Mouse (Mus musculus) naive thymus-derived CD4-positive, alpha-beta T cell, adult 2 months (primary cell): ENCODE measurements around the gene Rere.
"Not testable (repeated sequence)": the region's sequence is repeated elsewhere in the genome, so short reads cannot be mapped to it uniquely, and the experiment has no call there.

ENCODE experiments used
- DNase-seq: peaks from one replicate; pipeline ENCODE4 v3.0.0-alpha.2; 2011; ENCODE audit warnings: low read depth

The Rere gene

DNA sequence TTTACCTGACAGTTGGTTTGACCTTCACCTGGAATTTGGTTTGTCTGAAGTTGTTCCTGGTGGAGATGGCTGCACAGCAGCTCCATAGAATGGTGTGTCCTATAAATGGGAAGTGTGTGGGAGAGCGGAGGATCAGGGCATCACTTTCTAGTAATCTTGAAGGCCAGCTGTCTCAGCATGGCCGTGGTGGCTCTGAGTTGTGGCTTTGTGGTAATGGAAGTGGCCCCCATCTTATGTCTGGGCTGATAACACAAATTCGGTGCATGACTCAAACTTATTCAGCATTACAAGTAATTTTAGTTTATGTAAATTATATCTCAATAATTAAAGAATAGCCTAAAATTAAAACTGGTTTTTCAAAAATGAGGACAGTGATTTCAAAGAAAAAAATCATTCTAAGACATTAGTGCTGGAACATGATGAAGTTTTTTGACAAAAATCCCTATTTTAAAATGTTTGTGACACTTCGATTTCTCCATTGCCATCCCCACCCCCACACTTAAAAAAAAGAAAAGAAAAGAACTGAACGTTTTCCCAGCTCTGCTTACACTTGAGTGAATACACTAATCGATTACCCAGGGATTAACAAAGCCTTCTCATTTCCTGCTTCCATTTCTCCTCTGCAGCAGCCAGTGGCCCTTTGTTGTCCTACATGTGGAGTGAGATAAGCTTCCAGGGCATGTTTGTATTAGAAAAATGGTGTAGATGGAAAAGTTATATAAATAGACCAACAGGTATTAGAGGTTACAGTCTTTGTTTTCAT is 180.2 kb downstream of the Rere start:
- DNase-seq, result no peak

DNA sequence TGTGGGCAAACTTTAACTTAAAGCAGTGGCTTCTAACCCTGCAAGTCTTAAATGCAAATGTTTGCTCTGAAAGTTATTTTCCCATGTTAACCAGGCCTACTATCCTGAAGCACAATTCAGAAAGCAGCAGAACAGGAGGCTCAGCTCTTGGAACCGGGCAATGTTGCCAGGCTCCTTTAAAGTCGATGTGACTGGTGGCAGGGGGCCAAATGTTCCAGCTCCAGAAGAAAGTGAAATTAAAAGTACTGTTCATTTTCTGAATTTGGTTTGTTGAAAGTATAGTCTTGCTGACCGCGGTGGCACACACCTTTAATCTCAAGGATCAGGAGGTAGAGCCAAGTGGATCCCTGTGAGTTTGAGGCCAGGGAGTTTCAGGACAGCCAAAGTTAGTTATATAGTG is 180.9 kb downstream of the Rere start:
- DNase-seq, result no peak

DNA sequence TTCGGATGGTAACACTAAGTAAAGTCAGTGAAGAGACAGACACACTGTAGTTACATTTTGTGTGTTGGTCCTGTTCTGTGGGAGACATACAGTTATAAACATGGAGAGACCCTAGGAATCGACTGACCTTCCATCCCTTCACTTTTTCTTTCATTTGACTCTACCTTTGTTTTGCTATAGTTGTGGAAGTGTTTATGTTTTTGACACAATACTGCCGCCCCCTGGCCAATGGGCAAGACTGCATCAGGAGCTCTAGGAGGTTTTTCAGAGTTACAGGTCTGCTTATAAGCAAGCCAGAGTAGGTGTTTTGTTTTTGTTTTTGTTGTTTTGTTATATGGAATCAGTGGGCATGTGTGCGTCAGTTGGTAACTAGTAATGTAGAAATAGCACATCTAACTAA is 184.3 kb downstream of the Rere start:
- DNase-seq, result peak; percentile 85

DNA sequence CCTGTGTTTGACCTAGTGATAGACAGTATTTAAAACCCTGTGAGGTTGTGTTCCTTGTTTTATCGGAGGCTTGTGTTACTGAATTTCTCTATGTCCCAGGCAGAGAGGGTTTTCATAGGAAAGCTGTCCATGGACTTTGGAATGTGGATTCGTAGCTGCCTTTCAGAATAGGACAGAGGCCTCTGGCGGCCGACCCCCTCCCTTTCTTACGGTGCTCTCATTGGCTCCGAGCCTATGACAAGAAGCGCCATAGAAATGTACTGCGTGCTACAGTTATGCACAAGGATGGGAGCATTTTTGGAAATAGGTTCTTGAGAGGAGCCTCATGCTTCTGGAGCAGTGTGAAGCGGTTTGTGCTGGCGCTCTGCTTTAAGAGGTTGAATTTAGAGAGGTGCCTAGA is 187.8 kb downstream of the Rere start:
- DNase-seq, result no peak

DNA sequence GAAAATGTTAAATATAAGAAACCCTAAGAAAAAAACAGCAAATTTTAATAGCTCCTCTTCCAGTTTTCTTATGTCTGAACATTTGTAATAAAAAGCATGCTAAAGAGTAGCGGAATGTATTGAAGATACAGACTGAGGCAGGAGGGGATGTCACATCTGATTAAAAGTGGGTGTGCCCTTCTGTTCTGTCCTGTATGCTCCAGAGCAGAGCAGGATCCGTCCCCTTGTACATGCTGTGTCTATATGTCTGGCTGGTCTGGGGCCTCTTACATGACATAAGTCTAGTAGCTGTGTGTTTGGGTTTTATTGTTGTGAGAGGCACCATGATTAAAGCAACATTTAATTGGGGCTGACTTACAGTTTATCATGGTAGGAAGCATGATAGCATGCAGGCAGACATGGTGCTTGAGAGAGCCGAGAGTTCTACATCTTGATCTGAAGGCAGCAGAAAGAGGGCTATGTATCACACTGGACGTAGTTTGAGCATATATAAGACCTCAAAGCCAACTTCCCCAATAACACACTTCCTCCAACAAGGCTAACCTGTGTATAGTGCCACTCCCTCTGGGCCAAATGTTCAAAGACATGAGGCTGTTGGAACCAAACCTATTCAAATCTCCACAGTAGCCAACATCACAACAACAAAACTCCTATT is 189.4 kb downstream of the Rere start:
- DNase-seq, result no peak

DNA sequence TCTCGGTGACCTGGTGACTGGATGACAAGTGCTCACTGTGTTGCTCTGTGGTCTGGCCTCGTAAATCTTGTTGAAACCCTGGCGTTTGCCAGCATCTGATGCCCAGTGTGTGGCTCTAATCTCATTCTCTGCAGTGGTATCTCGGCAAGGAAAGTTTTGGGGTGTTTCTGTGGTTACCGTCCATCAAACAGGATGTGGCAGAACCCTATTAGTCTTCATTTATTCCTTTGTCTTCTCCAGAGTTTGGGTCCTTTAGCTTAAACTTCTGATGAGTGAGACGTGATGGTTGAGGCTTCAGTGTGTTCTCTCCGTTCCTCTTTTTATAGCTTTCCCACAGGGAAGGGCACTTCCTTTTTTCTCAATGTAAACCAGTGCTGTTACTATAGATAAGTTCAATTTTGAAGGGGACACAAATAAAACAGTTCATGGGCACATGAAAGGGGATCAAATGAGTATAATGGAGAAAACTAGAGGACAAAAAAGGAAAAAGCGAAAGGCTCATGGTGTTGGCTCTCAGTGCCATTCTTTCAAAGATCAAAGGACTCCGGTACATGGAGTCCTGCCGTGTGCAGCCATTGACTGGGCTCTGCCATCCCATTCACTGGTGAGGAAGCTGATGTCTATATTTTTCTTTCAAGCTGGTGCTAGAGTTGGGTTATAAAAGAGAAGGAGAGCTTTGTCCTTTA is 191.4 kb downstream of the Rere start:
- no peak for DNase-seq

DNA sequence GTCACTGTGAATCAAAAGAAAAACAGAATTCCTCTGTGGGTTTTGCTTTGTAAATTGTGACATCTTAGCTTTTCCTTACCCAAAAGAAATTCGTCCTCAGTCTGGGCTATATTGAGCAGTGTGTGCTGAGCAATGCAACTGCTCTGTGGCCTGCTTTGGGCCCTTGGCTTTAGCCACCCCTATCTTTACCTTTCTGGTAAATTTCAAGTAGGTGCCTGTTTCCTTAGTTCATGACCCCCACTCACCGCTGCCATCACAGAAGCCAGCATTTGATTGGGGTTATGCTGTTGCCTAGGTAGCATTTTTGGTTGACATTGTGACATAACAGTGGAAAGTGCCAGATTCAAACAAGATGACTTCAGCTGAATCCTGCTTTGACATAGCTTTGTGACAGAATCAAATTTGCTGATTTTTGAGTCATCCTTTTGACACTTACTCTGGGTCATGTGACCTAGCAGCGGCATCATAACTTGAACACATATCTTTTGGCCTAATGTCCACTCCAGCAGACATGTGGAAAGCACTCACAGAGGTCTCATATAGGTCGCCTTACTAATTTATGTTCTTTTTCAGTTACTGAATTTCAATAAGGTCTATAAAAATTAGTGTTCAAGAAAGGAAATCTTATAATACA is 192.1 kb downstream of the Rere start:
- no peak for DNase-seq

DNA sequence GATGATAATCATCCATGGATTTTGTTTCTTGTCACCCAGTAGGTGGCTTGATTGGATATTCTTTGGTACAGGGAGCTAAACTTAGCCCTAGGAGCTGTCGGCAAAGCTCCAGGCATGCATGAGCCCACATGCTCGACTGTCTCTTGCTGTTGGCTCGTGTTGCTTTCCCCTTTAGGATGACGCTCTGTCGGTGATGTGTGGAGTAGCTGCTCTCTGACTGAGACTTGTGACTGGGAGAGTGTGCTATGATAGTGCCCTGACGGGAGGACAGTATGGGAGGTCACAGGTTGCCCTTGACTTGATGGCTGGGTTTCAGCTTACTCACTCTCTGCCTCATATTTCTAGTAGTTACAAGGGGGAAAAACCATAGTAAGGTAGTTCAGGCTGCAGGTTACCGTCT is 192.6 kb downstream of the Rere start:
- no peak for DNase-seq

DNA sequence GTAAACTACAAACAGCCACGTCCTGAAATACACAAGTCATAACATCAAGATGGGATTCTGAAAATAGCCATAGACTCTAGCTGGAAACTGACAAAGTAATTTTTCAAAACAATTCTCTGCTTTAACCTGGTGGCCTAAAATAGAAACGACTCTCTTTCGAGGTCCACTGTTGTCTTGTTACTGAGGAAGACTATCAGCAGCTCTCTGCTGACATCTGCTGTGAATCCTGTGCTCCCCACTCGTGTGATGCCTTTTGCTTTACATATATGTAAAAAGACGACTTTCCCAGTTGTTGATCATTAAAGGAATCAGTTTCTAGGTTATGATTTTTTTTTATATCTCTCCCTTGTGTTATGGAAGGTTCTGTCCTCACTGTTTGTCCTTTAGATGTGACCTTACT is 194.8 kb downstream of the Rere start:
- no peak for DNase-seq

DNA sequence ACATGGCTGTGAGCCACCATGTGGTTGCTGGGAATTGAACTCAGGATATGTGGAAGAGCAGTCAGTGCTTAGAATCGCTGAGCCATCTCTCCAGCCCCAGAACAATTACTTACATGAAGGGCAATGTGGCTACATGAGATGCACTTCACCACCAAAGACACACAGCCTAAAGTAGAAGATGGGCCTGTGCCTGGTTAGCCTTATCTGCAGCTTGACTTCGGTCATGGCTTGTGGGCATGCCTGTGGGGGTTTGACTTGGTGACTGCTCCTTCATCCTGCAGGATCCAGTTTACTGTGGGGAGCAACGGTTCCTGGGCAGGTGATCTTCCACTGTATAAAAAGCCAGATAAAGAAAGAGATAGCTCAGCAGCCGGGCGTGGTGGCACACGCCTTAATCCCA is 196.6 kb downstream of the Rere start:
- DNase-seq, result no peak

DNA sequence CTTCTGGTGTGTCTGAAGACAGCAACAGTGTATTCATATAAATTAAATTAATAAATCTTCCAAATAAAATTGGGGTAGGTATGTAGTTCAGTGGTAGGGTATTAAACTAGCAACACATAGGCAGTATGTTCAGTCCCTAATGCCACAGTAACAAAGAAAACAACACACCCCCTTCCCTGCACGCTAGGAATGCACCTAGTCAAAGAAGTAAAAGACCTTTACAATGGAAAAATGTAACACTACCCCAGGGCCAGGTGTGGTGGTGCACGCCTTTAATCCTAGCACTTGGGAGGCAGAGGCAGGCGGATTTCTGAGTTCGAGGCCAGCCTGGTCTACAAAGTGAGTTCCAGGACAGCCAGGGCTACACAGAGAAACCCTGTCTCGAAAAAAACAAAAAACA is 201.6 kb downstream of the Rere start:
- not testable (repeated sequence) for DNase-seq

DNA sequence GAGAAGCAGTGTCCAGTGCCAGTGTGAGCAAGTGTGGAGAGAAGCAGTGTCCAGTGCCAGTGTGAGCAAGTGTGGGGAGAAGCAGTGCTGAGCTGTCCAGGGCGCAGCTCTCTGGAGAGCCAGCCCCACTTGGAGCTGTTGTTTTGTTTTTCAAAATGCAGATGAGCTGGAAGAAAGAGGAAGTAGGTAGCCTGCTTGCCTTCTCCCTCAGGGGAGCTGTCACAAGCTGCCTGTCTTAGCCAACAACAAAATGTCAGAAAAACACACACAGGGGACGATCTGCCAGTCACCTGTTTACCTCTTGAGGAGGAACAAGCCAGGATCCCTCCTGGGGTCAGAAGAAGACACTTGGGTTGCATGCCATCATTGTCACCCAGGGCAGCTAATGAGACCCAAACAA is 204.7 kb downstream of the Rere start:
- peak; percentile 22 for DNase-seq

DNA sequence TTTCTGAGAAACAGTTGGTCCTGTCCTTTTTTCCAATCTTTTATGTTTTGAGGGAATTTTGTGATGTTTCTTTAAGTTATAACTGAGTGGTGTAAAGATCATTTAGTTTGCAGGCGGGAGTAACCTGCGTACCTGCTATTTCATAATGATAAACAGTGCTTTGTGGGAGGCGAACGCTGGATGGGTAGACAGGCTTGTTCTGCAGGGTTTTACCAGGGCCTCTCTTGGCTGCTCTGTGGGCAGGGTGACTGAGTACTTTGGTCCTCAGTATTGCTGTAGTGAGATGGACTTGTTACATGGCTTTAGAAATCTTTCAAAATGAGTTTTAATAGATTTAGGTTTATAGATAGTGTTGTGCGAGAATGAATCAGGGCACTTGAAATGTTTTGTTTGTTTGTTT is 205.7 kb downstream of the Rere start:
- no peak for DNase-seq

DNA sequence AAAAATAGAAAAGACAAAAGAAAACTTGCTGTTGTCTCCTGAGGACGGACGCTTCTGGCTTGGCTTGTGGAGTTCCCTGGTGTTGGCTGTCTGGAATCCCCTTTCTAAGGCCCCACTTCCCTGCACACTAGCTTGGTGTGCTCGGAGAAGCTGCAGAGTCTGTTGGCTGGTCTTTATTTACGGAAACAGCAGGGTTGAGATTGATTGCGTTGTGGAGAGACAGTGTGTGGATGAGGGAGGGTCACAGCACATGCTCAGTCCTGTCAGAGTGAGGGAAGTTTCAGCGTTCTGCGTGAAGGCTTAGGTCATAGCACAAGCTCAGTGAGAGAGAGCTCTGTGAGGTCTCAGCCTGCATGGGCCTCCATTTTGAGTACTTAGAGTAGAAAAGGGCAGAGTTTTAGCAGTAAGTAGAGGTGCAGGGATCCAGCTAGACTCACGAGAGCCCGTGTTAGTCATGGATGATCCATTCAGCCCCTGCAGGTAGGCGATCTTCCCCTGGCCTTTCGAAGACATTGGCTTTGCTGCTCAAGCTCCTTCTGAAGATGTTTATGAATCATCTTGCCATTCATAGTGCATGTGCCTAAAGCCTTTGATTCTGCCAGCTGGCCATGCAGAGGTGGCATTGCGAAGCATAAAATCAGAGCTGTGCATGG is 206.8 kb downstream of the Rere start:
- peak; percentile 69 for DNase-seq

DNA sequence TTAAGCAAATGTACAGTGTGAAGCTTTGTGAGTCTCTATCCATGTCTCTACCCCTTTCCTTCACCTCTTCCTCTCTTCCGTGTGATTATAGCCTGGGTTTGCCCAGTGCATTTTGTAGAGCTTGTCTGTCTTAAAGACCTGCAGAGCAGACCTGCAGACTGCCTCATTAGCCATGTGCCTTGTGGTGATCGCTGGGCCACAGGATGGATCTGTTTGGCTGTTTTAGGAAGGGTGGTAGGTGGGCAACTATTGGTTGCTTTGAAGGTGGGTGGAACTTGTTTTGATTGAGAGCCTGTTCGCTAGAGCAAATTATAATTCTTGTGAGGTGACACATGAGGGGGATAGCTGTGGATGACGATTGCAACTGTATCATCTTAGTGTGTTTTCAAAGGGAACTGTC is 207.3 kb downstream of the Rere start:
- peak; percentile 25 for DNase-seq

DNA sequence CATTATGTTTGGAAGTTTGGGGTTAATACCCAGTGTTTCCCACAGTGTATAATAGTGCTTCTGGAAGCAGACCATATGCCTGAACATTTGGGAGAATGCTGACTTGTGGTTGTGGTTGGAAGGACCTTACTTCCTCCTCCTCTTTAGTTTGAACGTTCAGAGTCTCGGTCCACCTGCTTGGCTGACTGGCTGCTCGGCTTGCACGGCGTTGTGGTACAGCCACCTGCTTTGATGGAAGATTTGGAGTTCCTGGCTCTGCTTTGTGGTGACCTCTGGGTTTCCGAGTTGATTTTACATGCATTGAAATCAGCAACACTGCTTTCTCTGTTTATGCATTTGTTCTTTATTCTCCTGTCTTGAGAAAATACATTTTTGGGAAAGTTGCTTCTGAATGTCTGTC is 208.6 kb downstream of the Rere start:
- DNase-seq, result peak; percentile 28

DNA sequence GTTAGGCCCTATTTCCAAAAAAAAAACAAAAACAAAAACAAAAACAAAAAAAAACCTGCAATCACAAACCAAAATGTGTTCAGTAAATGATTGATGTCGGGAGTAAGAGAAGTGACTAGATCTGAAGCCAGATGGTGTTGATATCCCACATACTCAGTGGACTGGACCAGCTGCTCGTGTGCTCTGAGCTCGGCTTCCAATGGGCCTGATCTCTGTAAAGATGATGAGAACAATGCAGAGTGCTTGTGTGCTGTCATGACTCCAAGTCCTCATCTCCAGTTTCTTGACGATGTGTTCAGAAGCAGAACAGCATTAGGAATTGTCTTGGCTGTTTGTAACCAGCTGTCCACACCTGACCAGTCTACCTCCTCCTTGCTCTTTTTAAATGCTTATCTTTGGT is 210.3 kb downstream of the Rere start:
- DNase-seq, result no peak

DNA sequence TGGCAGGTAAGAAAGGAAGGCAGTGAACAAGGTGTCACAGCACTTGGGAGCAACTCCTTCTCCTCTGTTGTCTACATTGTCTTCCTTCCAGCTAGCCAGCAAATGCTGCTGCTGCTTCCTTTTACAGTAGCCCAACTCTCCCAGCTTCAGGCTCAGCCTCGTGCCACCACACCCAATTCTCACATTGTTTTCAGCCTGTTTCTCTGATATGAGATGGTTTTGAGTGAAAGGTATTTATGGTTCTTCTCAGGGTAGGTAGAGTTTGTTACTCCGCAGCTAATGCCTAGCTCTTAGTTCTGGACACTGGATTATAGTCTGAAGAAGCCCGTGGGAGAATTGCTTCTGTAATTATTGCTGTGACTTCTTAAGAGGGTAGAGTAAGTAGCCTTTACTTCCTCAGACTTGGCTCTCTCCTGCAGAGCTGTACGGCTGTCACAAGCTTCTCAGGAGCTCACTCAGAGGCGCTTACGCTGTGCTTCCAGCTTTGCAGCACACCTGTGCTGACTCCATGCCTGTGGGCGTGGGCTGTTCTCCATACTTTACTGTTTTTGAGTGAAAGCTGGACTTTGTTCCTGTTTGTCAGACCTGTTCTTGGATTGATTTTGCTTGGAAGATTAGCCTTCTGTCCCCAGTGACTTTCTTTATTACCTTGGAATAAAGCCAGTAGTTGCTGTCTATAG is 212.0 kb downstream of the Rere start:
- DNase-seq, result no peak

DNA sequence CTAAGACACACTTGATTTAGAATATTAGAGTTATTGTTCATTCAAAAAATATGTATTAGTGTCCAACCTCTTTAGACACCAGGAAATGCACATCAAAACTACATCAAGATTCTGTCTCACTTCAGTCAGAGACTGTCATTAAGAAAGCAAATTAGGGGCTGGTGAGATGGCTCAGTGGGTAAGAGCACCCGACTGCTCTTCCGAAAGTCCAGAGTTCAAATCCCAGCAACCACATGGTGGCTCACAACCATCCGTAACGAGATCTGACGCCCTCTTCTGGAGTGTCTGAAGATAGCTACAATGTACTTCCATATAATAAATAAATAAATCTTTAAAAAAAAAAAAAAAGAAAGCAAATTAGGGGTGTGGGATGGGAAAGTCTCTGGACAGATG is 212.5 kb downstream of the Rere start:
- not testable (repeated sequence) for DNase-seq

DNA sequence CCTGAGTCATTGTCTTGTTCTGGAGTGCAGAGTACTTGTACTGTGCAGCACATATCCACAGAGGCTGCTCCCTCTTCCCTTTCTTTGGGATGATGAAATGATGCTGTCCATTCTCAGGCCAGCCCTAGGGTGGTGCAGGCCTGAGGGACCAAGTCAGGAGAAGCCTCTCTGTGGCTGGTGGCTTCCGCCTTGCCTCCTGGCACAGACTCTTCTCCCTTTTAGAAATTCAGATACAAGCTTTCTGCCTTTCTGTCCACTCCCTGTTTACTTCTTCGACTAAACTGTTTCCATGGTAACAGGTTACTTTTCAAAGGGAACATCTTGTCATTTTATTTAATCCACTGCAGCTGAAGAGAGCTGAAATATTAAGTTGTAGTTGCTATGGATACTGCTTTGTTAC is 214.1 kb downstream of the Rere start:
- no peak for DNase-seq

DNA sequence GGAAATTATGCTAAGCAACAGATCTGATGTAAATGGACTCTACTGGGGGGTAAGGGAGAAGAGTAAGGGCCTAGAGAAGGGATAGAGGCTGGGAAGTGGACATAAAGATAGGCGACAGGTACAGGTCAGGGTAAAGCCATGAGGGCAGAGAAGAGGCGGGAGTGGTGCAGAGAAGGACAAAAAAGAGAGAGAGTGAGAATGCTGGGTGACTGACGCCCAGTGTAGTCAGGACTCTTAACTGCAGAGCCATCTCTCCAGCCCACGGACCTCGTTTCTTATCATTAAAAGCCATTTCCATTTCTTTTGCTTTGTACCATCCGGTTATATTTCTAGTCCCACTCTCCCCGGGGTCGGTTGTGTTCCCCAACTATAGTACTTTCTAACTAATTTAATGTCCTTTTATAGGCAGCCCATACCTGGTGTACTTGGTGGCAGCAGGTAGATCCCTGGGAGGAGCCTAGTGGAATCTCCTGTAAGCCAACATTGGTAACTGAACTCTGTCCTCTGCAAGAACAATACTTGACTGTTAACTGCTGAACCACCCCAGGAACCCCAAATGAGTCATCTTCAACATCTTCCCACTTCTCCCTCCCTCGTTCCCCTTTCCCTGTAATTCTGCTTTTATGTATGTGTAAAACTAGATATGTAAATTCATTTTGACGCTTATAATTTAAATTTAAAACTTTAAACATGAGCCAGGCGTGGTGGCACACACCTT is 223.0 kb downstream of the Rere start:
- no peak for DNase-seq
